Mouse (Mus musculus) bone marrow, adult 2 months (tissue): ENCODE results near the gene B3galt1.

Experiments
- CTCF ChIP-seq: fragments of 200-500 bp; IDR thresholded peaks from 2 replicates; pipeline ENCODE4 v1.5.1; 2011; ENCODE audit warnings: low read length, control low read depth; ENCODE audit not compliant: control insufficient read depth, insufficient read depth
- POLR2A ChIP-seq: fragments of 200-500 bp; IDR thresholded peaks from 2 replicates; pipeline ENCODE4 v1.6.1; 2011; ENCODE audit warnings: low read depth, mild to moderate bottlenecking, control low read depth, low read length, borderline replicate concordance; ENCODE audit not compliant: control insufficient read depth

DNA sequence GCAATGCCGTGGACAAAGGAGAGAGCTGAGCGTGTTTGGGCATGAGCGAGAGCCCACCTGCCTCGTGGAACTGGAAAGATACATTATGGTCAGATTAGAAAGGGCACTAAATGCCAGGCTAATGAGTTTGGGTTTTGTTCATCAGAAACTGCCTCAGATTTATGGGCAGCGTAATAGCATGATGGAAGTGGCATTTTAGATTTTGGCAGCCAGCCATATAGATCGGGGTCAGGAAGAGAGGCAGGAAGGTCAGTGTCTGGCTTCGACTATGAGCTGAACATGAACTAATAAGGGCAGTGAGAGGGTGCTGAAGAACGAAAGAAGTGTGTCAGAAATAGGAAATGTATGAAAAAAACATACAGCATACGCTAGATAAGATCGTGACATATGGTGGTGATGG lies 605.6 kb downstream of the B3galt1 start:
- no peak for TF ChIP-seq POLR2A
- TF ChIP-seq CTCF = no peak
